Mouse (Mus musculus): ENCODE data around the gene G6pc3. TPM values are rescaled to one million over a fixed set of nuclear protein-coding genes. Genes with fewer than 3 reads are reported as not detected.

Gene G6pc3
- total and polyA plus RNA-seq, 2 experiments from 2014 or later = 46.2 to 70.1 TPM

GRCm38 (mm10) chr11:102230006-102230741 lies 40.8 kb downstream of the G6pc3 start, which contains the start of gene Hdac5:
TSS of gene Hdac5 (minus strand) at chr11:102230166.
- under 1% methylated on average over 45 of the region's 49 CpGs for WGBS
- Histone ChIP-seq H3K4me1 (ENCODE audit: insufficient read depth, low read length) (peaks cover 33% of the 10 kb centered on the region), H3K27ac (peak within 1 kb of the TSS; percentile 89), H3K4me2 (ENCODE audit: low read depth, low read length) (peak within 1 kb of the TSS; percentile 78), H3K27me3 (ENCODE audit: insufficient read depth, low read length) (no peaks in the 10 kb centered on the region), H3K9ac (replicated peaks; ENCODE audit: low read length) (peak within 1 kb of the TSS; percentile 95), H3K4me3 (ENCODE audit: low read length) (peak within 1 kb of the TSS; percentile 79), H3K36me3 (ENCODE audit: insufficient read depth, low read length) (no peaks in the 10 kb centered on the region), H3K9me3 (ENCODE audit: low read length) (no peaks in the 10 kb centered on the region)
- DNase-seq (ENCODE audit: low spot score) (peak; percentile 100), ATAC-seq (peak; percentile 95)
- TF ChIP-seq CTCF (IDR thresholded peaks at IDR 0.05; ENCODE audit: low read depth) = peak; percentile 10; the same call in 1 of the 2 replicates

- no peak for TF ChIP-seq CTCF (IDR thresholded peaks at IDR 0.05; ENCODE audit: low read depth)
- Histone ChIP-seq H3K9ac (replicated peaks; ENCODE audit: low read length) (no peak overlapping the region), H3K9me3 (ENCODE audit: low read length) (no peaks in the 10 kb centered on the region), H3K4me1 (ENCODE audit: insufficient read depth, low read length) (no peaks in the 10 kb centered on the region), H3K4me3 (ENCODE audit: low read length) (no peak overlapping the region), H3K4me2 (ENCODE audit: low read depth, low read length) (no peak overlapping the region), H3K27me3 (ENCODE audit: insufficient read depth, low read length) (no peaks in the 10 kb centered on the region), H3K36me3 (ENCODE audit: insufficient read depth, low read length) (no peaks in the 10 kb centered on the region), H3K27ac (no peak overlapping the region)
- WGBS = 72% methylated on average over 2 of the region's 2 CpGs
- DNase-seq (ENCODE audit: low spot score) (no peak), ATAC-seq (no peak)
Observed at GRCm38 (mm10) chr11:102236022-102236421, 46.6 kb downstream of the G6pc3 start.

DNA sequence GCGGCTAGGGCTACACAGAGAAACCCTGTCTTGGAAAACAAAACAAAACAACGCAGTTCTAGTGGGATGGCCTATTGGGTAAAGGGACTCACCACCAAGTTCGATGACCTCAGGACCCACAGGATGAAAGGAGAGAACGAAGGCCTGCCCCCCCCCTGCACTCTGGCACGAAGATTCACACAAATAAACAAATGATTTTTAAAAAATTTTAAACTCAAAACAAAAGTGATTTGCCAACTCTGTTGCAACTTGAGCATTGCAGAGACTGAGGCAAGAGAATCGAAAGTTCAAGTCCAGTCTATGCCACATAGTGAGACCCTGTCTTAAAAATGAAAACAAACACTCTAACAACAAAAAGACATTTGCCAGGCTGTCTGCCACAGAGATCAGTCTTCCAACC lies 51.2 kb downstream of the G6pc3 start:
- no peak overlapping the region for H3K9ac ChIP-seq (replicated peaks; ENCODE audit: low read length)
- H3K4me3 ChIP-seq (ENCODE audit: low read length) = no peak overlapping the region
- no peak overlapping the region for H3K27ac ChIP-seq
- no peaks in the 10 kb centered on the region for H3K9me3 ChIP-seq (ENCODE audit: low read length)
- 94% methylated on average over 6 of the region's 6 CpGs for WGBS
- no peak for DNase-seq (ENCODE audit: low spot score)
- no peak overlapping the region for H3K4me2 ChIP-seq (ENCODE audit: low read depth, low read length)
- TF ChIP-seq CTCF (IDR thresholded peaks at IDR 0.05; ENCODE audit: low read depth) = no peak
- no peaks in the 10 kb centered on the region for H3K4me1 ChIP-seq (ENCODE audit: insufficient read depth, low read length)
- H3K27me3 ChIP-seq (ENCODE audit: insufficient read depth, low read length) = no peaks in the 10 kb centered on the region
- H3K36me3 ChIP-seq (ENCODE audit: insufficient read depth, low read length) = no peaks in the 10 kb centered on the region
- ATAC-seq = no peak

- Histone ChIP-seq H3K27ac (no peak overlapping the region), H3K4me3 (ENCODE audit: low read length) (no peak overlapping the region), H3K4me1 (ENCODE audit: insufficient read depth, low read length) (no peaks in the 10 kb centered on the region), H3K27me3 (ENCODE audit: insufficient read depth, low read length) (no peaks in the 10 kb centered on the region), H3K9ac (replicated peaks; ENCODE audit: low read length) (no peak overlapping the region), H3K4me2 (ENCODE audit: low read depth, low read length) (no peak overlapping the region), H3K9me3 (ENCODE audit: low read length) (no peaks in the 10 kb centered on the region), H3K36me3 (ENCODE audit: insufficient read depth, low read length) (no peaks in the 10 kb centered on the region)
- ATAC-seq (no peak), DNase-seq (ENCODE audit: low spot score) (no peak)
- 93% methylated on average over 5 of the region's 5 CpGs for WGBS
- no peak for TF ChIP-seq CTCF (IDR thresholded peaks at IDR 0.05; ENCODE audit: low read depth)
Observed at GRCm38 (mm10) chr11:102241246-102241645, 51.8 kb downstream of the G6pc3 start.

DNA sequence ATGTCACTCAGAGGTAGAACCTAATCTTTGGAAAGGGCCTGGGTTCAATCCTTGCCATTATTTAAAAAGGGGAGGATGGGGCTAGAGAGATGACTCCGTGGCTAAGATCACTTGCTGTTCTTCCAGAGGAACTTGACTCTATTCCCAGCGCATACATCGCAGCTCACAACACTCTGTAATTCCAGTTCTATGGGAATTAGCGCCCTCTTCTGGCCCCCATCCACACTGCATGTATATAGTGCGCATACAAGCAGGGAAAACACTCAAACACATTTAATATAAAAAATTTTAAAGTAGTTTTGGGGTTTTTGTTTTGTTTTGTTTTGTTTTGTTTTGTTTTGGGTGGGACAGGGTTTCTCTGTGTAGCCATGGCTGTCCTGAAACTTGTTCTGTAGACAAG lies 52.5 kb downstream of the G6pc3 start:
- H3K27me3 ChIP-seq (ENCODE audit: insufficient read depth, low read length) = no peaks in the 10 kb centered on the region
- no peak for DNase-seq (ENCODE audit: low spot score)
- WGBS = 56% methylated on average over 5 of the region's 5 CpGs

More for the DNA sequence above, 52.5 kb downstream of the G6pc3 start:
- ATAC-seq = no peak
- H3K9me3 ChIP-seq (ENCODE audit: low read length) = no peaks in the 10 kb centered on the region
- H3K4me3 ChIP-seq (ENCODE audit: low read length) = no peak overlapping the region
- peak; percentile 13; the same call in 1 of the 2 replicates for TF ChIP-seq CTCF (IDR thresholded peaks at IDR 0.05; ENCODE audit: low read depth)
- H3K4me2 ChIP-seq (ENCODE audit: low read depth, low read length) = no peak overlapping the region
- H3K9ac ChIP-seq (replicated peaks; ENCODE audit: low read length) = no peak overlapping the region
- no peaks in the 10 kb centered on the region for H3K4me1 ChIP-seq (ENCODE audit: insufficient read depth, low read length)
- H3K27ac ChIP-seq = no peak overlapping the region
- H3K36me3 ChIP-seq (ENCODE audit: insufficient read depth, low read length) = no peaks in the 10 kb centered on the region

Small RNA genes lying within 50 kb of the gene (microRNA-seq; reads per million reads assigned to microRNA genes)
- gene Mir8101 = 0.18 to 0.72 reads per million in 2 experiments

Other genes starting within 250 kb of the G6pc3 start
- gene Sost, start 222.6 kb upstream of the G6pc3 start, total RNA-seq (2014; rRNA removed) = 0.22 TPM in 1 of 2 replicates, not detected in the other
- 0.14 and 0.16 TPM in 2 replicates for gene Sost, start 222.6 kb upstream of the G6pc3 start, polyA plus RNA-seq (2015; fragmentation: Nextera tagmentation; extraction: Ambion mirVana)
- gene Cfap97d1, start 205.3 kb upstream of the G6pc3 start, total RNA-seq (2014; rRNA removed) = not detected in 2 replicates
- gene Cfap97d1, start 205.3 kb upstream of the G6pc3 start, polyA plus RNA-seq (2015; fragmentation: Nextera tagmentation; extraction: Ambion mirVana) = not detected in 2 replicates
- 52.0 and 80.7 TPM in 2 replicates for gene Dusp3, start 202.6 kb upstream of the G6pc3 start, total RNA-seq (2014; rRNA removed)
- gene Dusp3, start 202.6 kb upstream of the G6pc3 start, polyA plus RNA-seq (2015; fragmentation: Nextera tagmentation; extraction: Ambion mirVana) = 44.7 and 45.2 TPM in 2 replicates
- gene Mpp3, start 161.2 kb upstream of the G6pc3 start, total RNA-seq (2014; rRNA removed) = 73.5 and 81.3 TPM in 2 replicates
- gene Mpp3, start 161.2 kb upstream of the G6pc3 start, polyA plus RNA-seq (2015; fragmentation: Nextera tagmentation; extraction: Ambion mirVana) = 53.8 and 54.1 TPM in 2 replicates
- gene Cd300lg, start 148.1 kb upstream of the G6pc3 start, total RNA-seq (2014; rRNA removed) = 0.05 and 0.29 TPM in 2 replicates
- 0.19 and 0.40 TPM in 2 replicates for gene Cd300lg, start 148.1 kb upstream of the G6pc3 start, polyA plus RNA-seq (2015; fragmentation: Nextera tagmentation; extraction: Ambion mirVana)
- gene Mpp2, start 101.1 kb upstream of the G6pc3 start, total RNA-seq (2014; rRNA removed) = 49.0 and 49.9 TPM in 2 replicates
- 25.5 and 26.0 TPM in 2 replicates for gene Mpp2, start 101.1 kb upstream of the G6pc3 start, polyA plus RNA-seq (2015; fragmentation: Nextera tagmentation; extraction: Ambion mirVana)
- gene Ppy, start 88.3 kb upstream of the G6pc3 start, total RNA-seq (2014; rRNA removed) = not detected in 2 replicates
- gene Ppy, start 88.3 kb upstream of the G6pc3 start, polyA plus RNA-seq (2015; fragmentation: Nextera tagmentation; extraction: Ambion mirVana) = not detected in 2 replicates
- gene Pyy, start 81.8 kb upstream of the G6pc3 start, total RNA-seq (2014; rRNA removed) = 25.8 and 42.9 TPM in 2 replicates
- 5.7 and 9.5 TPM in 2 replicates for gene Pyy, start 81.8 kb upstream of the G6pc3 start, polyA plus RNA-seq (2015; fragmentation: Nextera tagmentation; extraction: Ambion mirVana)
- not detected in 2 replicates for gene Nags, start 44.1 kb upstream of the G6pc3 start, total RNA-seq (2014; rRNA removed)
- gene Nags, start 44.1 kb upstream of the G6pc3 start, polyA plus RNA-seq (2015; fragmentation: Nextera tagmentation; extraction: Ambion mirVana) = 0.09 and 0.14 TPM in 2 replicates
- 37.4 and 45.4 TPM in 2 replicates for gene Tmem101, start 33.2 kb upstream of the G6pc3 start, total RNA-seq (2014; rRNA removed)
- gene Tmem101, start 33.2 kb upstream of the G6pc3 start, polyA plus RNA-seq (2015; fragmentation: Nextera tagmentation; extraction: Ambion mirVana) = 40.6 and 42.5 TPM in 2 replicates
- gene Lsm12, start 4.3 kb upstream of the G6pc3 start, total RNA-seq (2014; rRNA removed) = 65.7 and 167 TPM in 2 replicates
- 147 and 153 TPM in 2 replicates for gene Lsm12, start 4.3 kb upstream of the G6pc3 start, polyA plus RNA-seq (2015; fragmentation: Nextera tagmentation; extraction: Ambion mirVana)
- 212 and 350 TPM in 2 replicates for gene Hdac5, start 40.5 kb downstream of the G6pc3 start, total RNA-seq (2014; rRNA removed)
- 61.2 and 61.9 TPM in 2 replicates for gene Hdac5, start 40.5 kb downstream of the G6pc3 start, polyA plus RNA-seq (2015; fragmentation: Nextera tagmentation; extraction: Ambion mirVana)
- 2.3 and 2.4 TPM in 2 replicates for gene BC030867, start 59.3 kb downstream of the G6pc3 start, total RNA-seq (2014; rRNA removed)
- gene BC030867, start 59.3 kb downstream of the G6pc3 start, polyA plus RNA-seq (2015; fragmentation: Nextera tagmentation; extraction: Ambion mirVana) = 2.1 and 2.3 TPM in 2 replicates
- 2.2 and 2.6 TPM in 2 replicates for gene Asb16, start 79.1 kb downstream of the G6pc3 start, total RNA-seq (2014; rRNA removed)
- gene Asb16, start 79.1 kb downstream of the G6pc3 start, polyA plus RNA-seq (2015; fragmentation: Nextera tagmentation; extraction: Ambion mirVana) = 0.29 and 0.41 TPM in 2 replicates
- 81.8 and 92.7 TPM in 2 replicates for gene Tmub2, start 95.3 kb downstream of the G6pc3 start, total RNA-seq (2014; rRNA removed)
- gene Tmub2, start 95.3 kb downstream of the G6pc3 start, polyA plus RNA-seq (2015; fragmentation: Nextera tagmentation; extraction: Ambion mirVana) = 71.0 and 72.2 TPM in 2 replicates
- gene Atxn7l3, start 107.0 kb downstream of the G6pc3 start, total RNA-seq (2014; rRNA removed) = 146 and 149 TPM in 2 replicates
- 22.8 and 23.7 TPM in 2 replicates for gene Atxn7l3, start 107.0 kb downstream of the G6pc3 start, polyA plus RNA-seq (2015; fragmentation: Nextera tagmentation; extraction: Ambion mirVana)
- 53.7 and 63.7 TPM in 2 replicates for gene Ubtf, start 130.1 kb downstream of the G6pc3 start, total RNA-seq (2014; rRNA removed)
- gene Ubtf, start 130.1 kb downstream of the G6pc3 start, polyA plus RNA-seq (2015; fragmentation: Nextera tagmentation; extraction: Ambion mirVana) = 74.6 and 76.1 TPM in 2 replicates
- gene Slc4a1, start 176.6 kb downstream of the G6pc3 start, total RNA-seq (2014; rRNA removed) = 0.22 and 0.84 TPM in 2 replicates
- gene Slc4a1, start 176.6 kb downstream of the G6pc3 start, polyA plus RNA-seq (2015; fragmentation: Nextera tagmentation; extraction: Ambion mirVana) = 0.48 and 0.54 TPM in 2 replicates
- 310 and 349 TPM in 2 replicates for gene Rundc3a, start 203.8 kb downstream of the G6pc3 start, total RNA-seq (2014; rRNA removed)
- gene Rundc3a, start 203.8 kb downstream of the G6pc3 start, polyA plus RNA-seq (2015; fragmentation: Nextera tagmentation; extraction: Ambion mirVana) = 114 and 125 TPM in 2 replicates
- 169 and 194 TPM in 2 replicates for gene Slc25a39, start 218.3 kb downstream of the G6pc3 start, total RNA-seq (2014; rRNA removed)
- gene Slc25a39, start 218.3 kb downstream of the G6pc3 start, polyA plus RNA-seq (2015; fragmentation: Nextera tagmentation; extraction: Ambion mirVana) = 165 and 176 TPM in 2 replicates
- gene Grn, start 240.7 kb downstream of the G6pc3 start, total RNA-seq (2014; rRNA removed) = 85.6 and 98.5 TPM in 2 replicates
- 98.4 and 104 TPM in 2 replicates for gene Grn, start 240.7 kb downstream of the G6pc3 start, polyA plus RNA-seq (2015; fragmentation: Nextera tagmentation; extraction: Ambion mirVana)

Measured in hindbrain, postnatal 0 days (tissue).